Mouse (Mus musculus) limb, embryonic 12.5 days (tissue): ENCODE data around the gene Gm49318. TPM values are rescaled to one million over a fixed set of nuclear protein-coding genes. Genes with fewer than 3 reads are reported as not detected.

Experiments
- ATAC-seq: fragments of 200-750 bp; cut with Nextera tagmentation; 2 replicates; pipeline ENCODE4 v1.8.0; 2017; ENCODE audit warnings: low read depth, moderate TSS enrichment; ENCODE audit not compliant: insufficient number of reproducible peaks, insufficient read depth, low FRiP score, low TSS enrichment
- H3K27ac ChIP-seq: fragments of 300-500 bp; sonication (generic); 2 replicates; pipeline ENCODE4 v1.5.1; 2016; ENCODE audit warnings: mild to moderate bottlenecking, moderate library complexity
- H3K27me3 ChIP-seq: fragments of 300-500 bp; sonication (generic); 2 replicates; pipeline ENCODE4 v1.6.1; 2016; ENCODE audit warnings: mild to moderate bottlenecking, moderate library complexity
- H3K36me3 ChIP-seq: fragments of 300-500 bp; sonication (generic); 2 replicates; pipeline ENCODE4 v1.6.1; 2016; ENCODE audit warnings: mild to moderate bottlenecking, moderate library complexity
- H3K4me1 ChIP-seq: fragments of 300-500 bp; sonication (generic); replicated peaks from 2 replicates; pipeline ENCODE4 v1.6.1; 2016
- H3K4me2 ChIP-seq: fragments of 300-500 bp; sonication (generic); 2 replicates; pipeline ENCODE4 v1.6.1; 2016; ENCODE audit warnings: mild to moderate bottlenecking, moderate library complexity
- H3K4me3 ChIP-seq: fragments of 300-500 bp; sonication (generic); replicated peaks from 2 replicates; pipeline ENCODE4 v1.5.1; 2016; ENCODE audit warnings: mild to moderate bottlenecking
- H3K9ac ChIP-seq: fragments of 300-500 bp; sonication (generic); replicated peaks from 2 replicates; pipeline ENCODE4 v1.6.1; 2016; ENCODE audit warnings: mild to moderate bottlenecking, moderate library complexity
- H3K9me3 ChIP-seq: fragments of 300-500 bp; sonication (generic); 2 replicates; pipeline ENCODE4 v1.6.1; 2016; ENCODE audit warnings: mild to moderate bottlenecking, moderate library complexity
- WGBS: fragments of 180-500 bp; shearing (Covaris S2); methylation state at CpG from one replicate; pipeline ENCODE4 v1.1.7; 2016; 5-methylcytosine and 5-hydroxymethylcytosine counted together
- polyA plus RNA-seq: library from polyadenylated mRNA; unstranded; fragments of >200 nt; fragmentation: Nextera tagmentation; extraction: Ambion mirVana; gene quantifications from 2 replicates; pipeline ENCODE4 v1.2.1, GENCODE M21; 2016

Gm49318 gene
- polyA plus RNA-seq = not detected in 2 replicates

GRCm38 (mm10) chr9:22070791-22071573 lies at the start of gene Gm49318, which contains the start of gene Zfp653:
Gene Gm49318, minus strand, starts transcription at chr9:22071259.
Gene Zfp653, minus strand, starts transcription at chr9:22071376.
- Histone ChIP-seq H3K27me3 (no peaks in the 10 kb centered on the region), H3K4me2 (peak within 1 kb of the TSS; percentile 56), H3K4me1 (peaks cover 9% of the 10 kb centered on the region), H3K4me3 (peak within 1 kb of the TSS; percentile 70), H3K9ac (peak within 1 kb of the TSS; percentile 87), H3K36me3 (peaks cover 44% of the 10 kb centered on the region), H3K9me3 (no peaks in the 10 kb centered on the region), H3K27ac (peak within 1 kb of the TSS; percentile 97)
- 0% methylated on average over 77 of the region's 87 CpGs for WGBS
- ATAC-seq = peak; percentile 97

- Histone ChIP-seq H3K4me2 (no peak overlapping the region), H3K27ac (no peak overlapping the region), H3K9ac (no peak overlapping the region), H3K36me3 (no peaks in the 10 kb centered on the region), H3K4me1 (peaks cover 14% of the 10 kb centered on the region), H3K4me3 (no peak overlapping the region), H3K9me3 (0 out of 2 replicates have a peak, but pooled peaks cover 4% of the 10 kb centered on the region), H3K27me3 (peaks cover 14% of the 10 kb centered on the region; the same call in 1 of the 2 replicates)
- 89% methylated on average over 4 of the region's 4 CpGs for whole genome bisulfite sequencing
- no peak for ATAC-seq
Observed at GRCm38 (mm10) chr9:22119543-22119942, 48.5 kb upstream of the Gm49318 start.

GRCm38 (mm10) chr9:22117754-22118456 lies 46.8 kb upstream of the Gm49318 start:
- Histone ChIP-seq H3K36me3 (peaks cover 11% of the 10 kb centered on the region), H3K4me2 (peak overlapping the region; percentile 66), H3K9ac (no peak overlapping the region), H3K27me3 (peaks cover 14% of the 10 kb centered on the region; the same call in 1 of the 2 replicates), H3K4me3 (peak overlapping the region; percentile 85), H3K9me3 (0 out of 2 replicates have a peak, but pooled peaks cover 4% of the 10 kb centered on the region), H3K27ac (no peak overlapping the region), H3K4me1 (peaks cover 14% of the 10 kb centered on the region)
- WGBS = 43% methylated on average over 10 of the region's 10 CpGs
- no peak for ATAC-seq

GRCm38 (mm10) chr9:22116740-22117426 lies 45.8 kb upstream of the Gm49318 start, which contains the start of gene Elof1:
Gene Elof1, minus strand, starts transcription at chr9:22117172.
- Histone ChIP-seq H3K4me3 (peak within 1 kb of the TSS; percentile 85), H3K27me3 (peaks cover 8% of the 10 kb centered on the region; the same call in 1 of the 2 replicates), H3K27ac (peak within 1 kb of the TSS; percentile 75), H3K36me3 (peaks cover 21% of the 10 kb centered on the region), H3K4me2 (peak within 1 kb of the TSS; percentile 66), H3K9ac (peak within 1 kb of the TSS; percentile 87), H3K4me1 (peaks cover 14% of the 10 kb centered on the region), H3K9me3 (0 out of 2 replicates have a peak, but pooled peaks cover 4% of the 10 kb centered on the region)
- WGBS = 1% methylated on average over 52 of the region's 52 CpGs
- ATAC-seq = peak; percentile 92

- WGBS = 43% methylated on average over 15 of the region's 15 CpGs
- Histone ChIP-seq H3K4me3 (peak overlapping the region; percentile 85), H3K27ac (no peak overlapping the region), H3K4me1 (peaks cover 14% of the 10 kb centered on the region), H3K36me3 (peaks cover 29% of the 10 kb centered on the region), H3K27me3 (peaks cover 8% of the 10 kb centered on the region; the same call in 1 of the 2 replicates), H3K9ac (peak overlapping the region; percentile 87), H3K4me2 (peak overlapping the region; percentile 66), H3K9me3 (0 out of 2 replicates have a peak, but pooled peaks cover 4% of the 10 kb centered on the region)
- no peak for ATAC-seq
Observed at GRCm38 (mm10) chr9:22116086-22116485, 45.0 kb upstream of the Gm49318 start.

GRCm38 (mm10) chr9:22115635-22116034 lies 44.6 kb upstream of the Gm49318 start:
- Histone ChIP-seq H3K9me3 (0 out of 2 replicates have a peak, but pooled peaks cover 4% of the 10 kb centered on the region), H3K27ac (no peak overlapping the region), H3K9ac (peak overlapping the region; percentile 87), H3K4me3 (peak overlapping the region; percentile 85), H3K4me2 (peak overlapping the region; percentile 66), H3K27me3 (peaks cover 8% of the 10 kb centered on the region; the same call in 1 of the 2 replicates), H3K36me3 (peaks cover 33% of the 10 kb centered on the region), H3K4me1 (peaks cover 14% of the 10 kb centered on the region)
- no peak for ATAC-seq
- 93% methylated on average over 4 of the region's 4 CpGs for WGBS

GRCm38 (mm10) chr9:22108194-22108593 lies 37.1 kb upstream of the Gm49318 start:
- Histone ChIP-seq H3K27ac (no peak overlapping the region), H3K4me2 (no peak overlapping the region), H3K36me3 (peaks cover 41% of the 10 kb centered on the region), H3K4me1 (no peaks in the 10 kb centered on the region), H3K9me3 (no peaks in the 10 kb centered on the region), H3K9ac (no peak overlapping the region), H3K4me3 (no peak overlapping the region), H3K27me3 (no peaks in the 10 kb centered on the region)
- ATAC-seq = no peak
- WGBS = 88% methylated on average over 9 of the region's 9 CpGs

GRCm38 (mm10) chr9:22099922-22100321 lies 28.9 kb upstream of the Gm49318 start:
- Histone ChIP-seq H3K27ac (no peak overlapping the region), H3K36me3 (no peaks in the 10 kb centered on the region), H3K4me2 (peak overlapping the region; percentile 21; the same call in 1 of the 2 replicates), H3K4me1 (peaks cover 10% of the 10 kb centered on the region), H3K27me3 (peaks cover 59% of the 10 kb centered on the region), H3K9me3 (no peaks in the 10 kb centered on the region), H3K9ac (0 out of 2 replicates have a peak overlapping the region, but pooled peaks have one; percentile 8), H3K4me3 (peak overlapping the region; percentile 12; the same call in 1 of the 2 replicates)
- no peak for ATAC-seq
- WGBS = 3% methylated on average over 18 of the region's 18 CpGs

GRCm38 (mm10) chr9:22098993-22099696 lies 28.1 kb upstream of the Gm49318 start, which contains the start of gene Cnn1:
Gene Cnn1, plus strand, starts transcription at chr9:22099216.
- Histone ChIP-seq H3K9ac (0 out of 2 replicates have a peak within 1 kb of the TSS, but pooled peaks have one; percentile 8), H3K27me3 (peaks cover 63% of the 10 kb centered on the region), H3K4me1 (peaks cover 10% of the 10 kb centered on the region), H3K4me3 (peak within 1 kb of the TSS; percentile 12; the same call in 1 of the 2 replicates), H3K9me3 (no peaks in the 10 kb centered on the region), H3K4me2 (peak within 1 kb of the TSS; percentile 26), H3K36me3 (no peaks in the 10 kb centered on the region), H3K27ac (no peak within 1 kb of the TSS)
- WGBS = 5% methylated on average over 14 of the region's 14 CpGs
- ATAC-seq = no peak

- Histone ChIP-seq H3K4me3 (peak overlapping the region; percentile 37), H3K27ac (no peak overlapping the region), H3K27me3 (peaks cover 47% of the 10 kb centered on the region), H3K4me2 (peak overlapping the region; percentile 65), H3K9me3 (no peaks in the 10 kb centered on the region), H3K9ac (peak overlapping the region; percentile 55; the same call in 1 of the 2 replicates), H3K36me3 (no peaks in the 10 kb centered on the region), H3K4me1 (peaks cover 10% of the 10 kb centered on the region)
- WGBS = under 1% methylated on average over 24 of the region's 24 CpGs
- ATAC-seq = peak; percentile 39; the same call in 1 of the 2 replicates
Observed at GRCm38 (mm10) chr9:22095854-22096307, 24.8 kb upstream of the Gm49318 start.
